Mouse (Mus musculus) adrenal gland, adult 8-10 months (tissue): ENCODE results near the gene Ostm1. TPM values are rescaled to one million over a fixed set of nuclear protein-coding genes. Genes with fewer than 3 reads are reported as not detected.

Experiments used
- DNase-seq: peaks from one replicate; pipeline ENCODE4 v3.0.0; 2022
- total RNA-seq, 4 experiments: library from RNA; stranded (reverse); gene quantifications; 2 replicates each; pipeline ENCODE4 v1.2.4; 2022

Ostm1 gene
- total RNA-seq, 4 experiments from 2014 or later: 31.6 to 39.0 (median 36.8) TPM

DNA sequence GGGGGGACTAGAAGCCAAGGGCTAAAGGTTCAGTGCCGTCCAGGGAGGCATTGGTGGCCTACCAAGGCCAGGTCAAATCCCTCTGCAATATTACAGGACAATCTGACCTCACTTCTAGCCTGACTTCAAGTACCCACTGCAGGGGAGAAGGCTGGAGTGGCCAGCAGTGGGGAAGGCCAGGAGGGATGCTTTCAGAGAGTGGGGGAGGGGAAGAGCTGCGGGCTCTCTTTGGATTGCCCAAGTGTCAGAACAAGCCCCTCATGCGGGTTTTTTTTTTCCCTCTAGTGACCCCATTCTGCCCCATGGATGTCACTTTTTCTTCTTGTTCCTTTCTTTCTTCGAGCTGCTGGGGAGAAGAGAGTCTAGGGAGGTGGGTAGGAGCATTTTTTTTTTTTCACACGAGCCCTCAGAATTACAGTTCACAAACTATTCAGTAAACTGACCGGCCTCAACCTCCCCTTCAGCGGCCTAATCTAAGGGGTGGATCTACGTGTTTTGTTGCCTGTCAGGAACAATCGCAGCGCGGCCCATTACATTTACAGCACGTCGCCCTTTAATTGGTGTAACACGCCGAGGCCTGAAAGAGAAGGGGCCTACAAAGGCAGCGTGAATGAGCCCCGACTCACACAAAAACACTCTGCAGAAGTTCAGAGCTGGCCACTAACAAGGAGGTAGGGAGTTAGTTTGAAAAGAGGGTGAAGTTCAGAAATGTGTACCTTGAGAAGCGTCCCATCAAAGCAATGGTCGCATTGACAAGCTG is 47.2 kb downstream of the Ostm1 start:
- DNase-seq: no peak

DNA sequence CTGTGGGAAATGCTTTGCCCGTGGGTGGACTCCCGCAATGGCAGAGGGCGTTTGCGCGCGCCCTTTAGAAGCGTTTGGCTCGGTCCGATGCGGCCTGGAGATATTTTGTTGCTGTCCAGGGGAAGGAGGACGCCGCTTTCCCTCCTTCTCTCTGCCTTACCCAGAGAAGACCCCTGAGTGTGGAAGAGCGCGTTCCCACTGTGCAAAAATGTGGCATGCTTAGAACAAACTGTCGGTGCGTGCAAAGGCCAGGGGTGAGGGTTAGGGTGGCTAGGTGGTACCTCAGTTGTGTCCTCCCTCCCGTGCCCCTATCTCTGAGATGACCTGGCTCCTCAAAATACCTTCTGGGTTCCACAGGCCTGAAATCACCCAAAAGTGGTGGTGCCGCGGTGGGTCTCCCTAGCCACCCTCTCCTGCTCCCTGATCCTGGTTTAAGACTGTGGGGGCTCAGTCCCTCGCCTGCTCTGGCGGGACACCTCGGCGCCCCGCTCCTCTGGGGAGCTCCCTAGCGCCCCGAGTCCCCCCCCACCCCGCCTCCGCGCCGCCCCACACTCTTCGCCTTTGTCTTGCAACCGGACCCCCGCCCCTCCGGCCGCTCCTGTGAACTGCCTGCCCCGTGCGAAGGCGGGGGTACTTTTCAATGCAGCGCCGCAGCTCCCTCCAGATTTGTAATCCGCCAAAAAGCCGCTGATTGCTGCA is 48.3 kb downstream of the Ostm1 start:
- no peak for DNase-seq

DNA sequence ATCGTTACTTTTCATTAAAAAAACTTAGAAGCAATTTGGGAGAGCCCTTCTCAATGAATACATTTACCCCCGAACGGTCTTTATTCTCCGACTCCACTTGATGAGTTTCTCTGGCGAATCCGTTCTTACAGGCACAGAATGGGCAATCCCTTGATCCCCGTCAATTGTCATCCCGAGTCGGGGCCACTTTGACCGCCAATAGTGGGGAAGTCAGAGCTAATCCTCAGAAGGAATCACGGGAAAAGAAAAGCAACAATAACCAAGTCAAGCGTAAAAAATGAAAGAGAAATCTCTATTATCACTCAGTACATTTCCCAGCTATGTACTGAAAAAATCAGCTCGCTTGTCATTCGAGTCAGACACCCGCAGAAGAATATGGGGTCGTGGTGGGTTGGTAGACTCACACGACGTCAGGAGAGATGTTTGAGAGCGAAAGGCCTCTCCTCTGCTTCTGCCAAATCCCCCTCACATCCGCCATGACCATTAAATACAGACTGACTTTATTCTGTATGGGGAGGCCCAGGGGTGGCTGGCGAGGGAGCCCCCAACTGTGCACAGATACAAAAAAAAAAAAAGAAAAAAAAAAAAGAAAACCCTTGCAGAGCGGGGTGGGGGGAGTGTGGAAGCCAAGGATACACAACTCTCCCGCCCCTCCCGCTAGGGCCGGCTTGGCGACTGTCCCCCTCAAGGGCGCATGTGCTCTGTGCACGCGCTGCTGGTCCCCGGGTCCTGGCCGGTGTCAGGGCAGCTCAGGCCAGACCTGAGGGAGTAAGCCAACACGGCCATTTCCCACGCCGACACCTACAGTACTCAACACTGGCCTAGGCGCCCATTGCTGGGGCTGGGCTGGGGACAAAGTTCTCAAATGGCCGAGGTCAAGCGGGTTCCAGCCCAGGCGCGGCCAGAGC is 49.1 kb downstream of the Ostm1 start:
- DNase-seq: no peak

DNA sequence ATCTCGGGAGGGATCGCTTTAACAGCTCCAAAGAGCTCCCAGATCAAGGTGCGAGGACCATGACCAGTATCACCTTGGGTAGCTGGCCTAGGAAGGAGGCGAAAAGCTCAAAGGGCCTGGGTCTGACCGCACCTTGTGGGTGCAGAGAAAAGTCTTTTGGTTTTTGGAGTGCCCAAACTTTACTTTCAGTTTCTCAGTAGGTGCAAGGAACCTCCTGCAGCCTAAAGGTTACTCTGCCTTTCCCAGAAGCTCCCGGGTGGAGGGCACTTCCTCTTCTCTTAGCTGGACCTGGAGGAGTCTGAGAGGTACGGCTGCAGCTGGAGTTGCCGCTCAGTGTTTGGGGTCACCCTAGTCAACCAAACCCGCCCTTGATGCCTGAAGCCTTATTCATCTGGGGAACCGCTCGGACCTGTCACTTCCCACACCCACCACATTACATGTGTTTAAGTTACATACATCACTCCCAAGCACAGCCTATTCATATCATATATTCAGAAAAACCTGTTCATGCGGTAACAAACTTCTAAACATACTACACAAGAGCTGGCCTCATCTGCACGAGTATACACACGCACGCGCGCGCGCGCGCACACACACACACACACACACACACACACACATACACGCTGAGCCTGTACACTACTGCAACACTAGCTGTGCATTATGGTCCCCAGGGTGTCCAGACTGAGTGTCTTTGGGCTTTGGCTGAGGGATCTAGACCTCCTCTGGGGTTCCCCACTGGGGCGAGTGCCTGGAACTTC is 49.9 kb downstream of the Ostm1 start:
- no peak for DNase-seq

DNA sequence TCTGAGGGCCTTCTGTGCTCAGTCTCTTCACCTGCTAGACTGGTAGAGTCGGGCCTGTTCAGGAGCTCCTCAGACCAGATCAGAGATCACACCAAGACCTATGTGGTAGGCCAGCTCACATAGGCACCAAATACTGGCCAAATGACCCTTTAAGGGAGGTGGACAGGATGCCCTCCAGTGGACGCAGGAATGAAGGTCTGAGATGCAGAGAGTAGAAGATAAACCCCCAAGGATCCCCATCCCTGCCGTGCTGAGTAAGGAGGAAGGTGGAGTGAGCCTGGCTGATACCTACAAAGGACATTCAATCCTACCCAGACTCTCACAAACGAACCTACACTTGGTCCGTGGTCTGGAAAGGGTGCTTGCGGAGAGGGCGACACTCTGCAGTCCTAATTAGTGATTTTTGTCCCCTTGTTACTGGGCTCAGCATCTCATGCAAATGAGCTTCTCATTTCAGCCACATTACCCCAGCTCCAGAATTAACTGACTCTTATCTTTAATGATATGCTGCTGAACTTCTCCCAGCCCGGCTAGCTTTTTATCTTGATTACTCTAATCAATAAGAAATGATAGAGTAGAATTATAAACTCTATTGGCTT is 50.6 kb downstream of the Ostm1 start:
- no peak for DNase-seq

DNA sequence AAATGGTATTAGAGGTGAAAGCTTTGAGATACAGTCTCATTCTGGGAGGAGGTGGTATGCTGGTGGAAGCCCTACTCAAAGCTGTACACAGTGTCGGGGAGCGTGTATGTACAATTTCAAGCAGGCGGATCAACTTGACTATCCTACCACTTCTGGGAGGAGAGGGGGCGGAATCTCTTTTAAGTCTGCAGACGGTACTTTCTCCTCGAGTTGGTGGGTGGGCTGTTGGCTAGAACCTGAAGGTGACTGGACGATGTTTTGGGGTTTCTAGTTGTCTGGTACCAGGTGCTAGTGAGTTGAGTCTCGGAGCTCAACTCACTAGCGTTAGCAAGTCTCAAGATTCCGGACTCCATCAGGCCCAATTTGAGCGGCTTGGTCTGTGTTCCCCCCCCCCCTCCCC is 51.4 kb downstream of the Ostm1 start:
- DNase-seq: no peak

DNA sequence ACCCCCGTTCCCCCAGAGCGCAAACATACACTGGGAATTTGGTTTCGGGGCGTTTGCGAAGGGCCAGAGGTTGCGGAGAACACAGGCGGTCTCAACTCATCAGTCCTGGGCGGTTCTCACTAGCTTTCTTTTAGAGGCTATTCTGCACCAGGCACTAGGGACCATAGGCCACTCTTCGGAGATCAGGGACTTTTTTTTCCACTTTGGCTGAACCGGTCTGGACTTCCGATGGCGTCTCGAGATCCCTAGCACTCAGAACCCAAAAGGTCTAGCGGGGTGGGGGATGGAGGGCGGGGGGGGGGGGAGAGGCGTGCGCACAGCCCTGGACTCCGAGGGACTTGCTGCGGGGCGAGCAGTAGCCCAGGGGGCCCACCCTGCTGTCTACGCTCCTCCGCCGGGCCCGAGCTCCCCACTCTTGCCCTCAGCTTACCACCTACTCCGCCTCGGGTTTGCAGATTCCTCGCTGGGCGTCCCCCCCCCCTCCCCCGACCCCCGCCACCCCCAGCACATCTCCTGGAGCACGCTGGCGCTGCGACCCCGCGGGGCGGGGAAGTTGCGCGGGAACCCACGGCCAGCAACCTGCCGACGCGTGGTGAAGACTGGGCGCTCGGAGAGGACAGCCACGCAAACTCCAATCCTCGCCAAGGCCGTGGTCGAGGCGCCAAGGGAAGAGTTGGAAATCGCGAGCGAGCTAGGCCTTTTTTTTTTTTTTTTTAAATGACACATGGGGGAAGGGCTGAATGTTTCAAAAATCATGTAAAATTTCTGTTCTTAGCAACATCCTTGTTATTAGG is 52.1 kb downstream of the Ostm1 start:
- no peak for DNase-seq

DNA sequence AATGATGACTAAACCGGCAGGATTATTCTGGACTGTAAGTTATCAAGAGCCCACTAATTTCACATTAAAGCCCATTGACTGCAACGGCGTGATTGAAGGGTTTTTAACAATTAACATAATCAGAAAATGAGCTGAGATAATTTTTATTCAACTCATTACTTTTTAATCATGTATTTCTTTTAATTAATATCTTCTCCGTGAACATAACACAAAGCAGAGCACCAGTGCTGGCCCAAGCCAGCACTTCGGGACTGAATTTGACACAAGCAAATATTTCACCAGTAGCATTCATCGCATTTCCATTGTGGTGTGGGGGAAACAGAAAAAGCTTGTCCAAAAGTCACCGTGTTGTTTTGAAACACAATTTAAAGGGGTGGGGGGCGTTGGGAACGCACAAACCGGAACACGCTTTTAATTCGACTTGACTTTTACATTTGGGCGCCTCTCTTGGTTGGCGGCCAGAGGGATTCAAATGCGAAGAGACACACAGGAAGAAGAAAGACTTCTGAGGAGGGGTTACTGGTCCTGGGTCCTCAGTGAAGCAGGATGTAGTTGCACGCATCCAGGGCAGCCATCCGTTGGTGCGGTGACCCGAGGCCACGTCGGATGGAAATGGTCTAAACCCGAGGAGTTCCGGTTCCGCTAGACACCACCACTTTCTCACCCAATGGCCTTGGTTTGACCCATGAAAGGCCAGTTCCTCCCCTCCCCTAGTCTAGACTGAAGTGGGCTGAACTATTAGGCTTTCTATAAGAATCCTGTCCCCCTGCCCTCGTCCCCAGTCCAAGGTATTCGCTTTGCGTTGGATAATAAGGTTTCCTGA is 52.9 kb downstream of the Ostm1 start:
- DNase-seq: no peak

DNA sequence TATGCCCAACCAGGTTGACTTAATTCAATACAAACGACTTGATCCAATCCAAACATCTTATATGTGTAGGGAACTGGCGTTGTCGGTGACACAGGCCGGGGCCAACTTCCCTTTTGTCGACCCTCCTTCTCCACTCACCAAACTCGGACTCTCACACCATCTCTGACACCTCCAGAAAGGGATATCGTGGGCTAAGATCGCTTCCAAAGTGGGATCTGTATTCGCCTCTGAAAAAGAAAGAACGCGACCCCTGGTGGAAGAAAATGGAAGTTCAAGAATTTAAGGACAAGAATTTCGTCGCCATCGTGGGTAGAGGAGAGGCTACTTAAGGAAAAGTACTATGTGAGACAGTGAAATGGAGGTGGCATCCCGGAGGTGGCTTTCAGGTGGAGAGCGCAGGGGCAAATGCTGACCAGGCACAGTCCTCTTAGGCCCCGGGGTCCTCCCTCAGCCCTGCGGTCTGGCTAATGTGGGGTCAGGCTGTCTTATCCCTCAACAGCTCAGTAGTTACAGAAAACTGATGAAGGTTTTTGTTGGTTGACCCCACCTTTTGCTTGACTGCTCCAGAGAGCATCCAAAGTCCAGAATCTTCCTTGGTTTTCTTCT is 53.7 kb downstream of the Ostm1 start:
- no peak for DNase-seq

DNA sequence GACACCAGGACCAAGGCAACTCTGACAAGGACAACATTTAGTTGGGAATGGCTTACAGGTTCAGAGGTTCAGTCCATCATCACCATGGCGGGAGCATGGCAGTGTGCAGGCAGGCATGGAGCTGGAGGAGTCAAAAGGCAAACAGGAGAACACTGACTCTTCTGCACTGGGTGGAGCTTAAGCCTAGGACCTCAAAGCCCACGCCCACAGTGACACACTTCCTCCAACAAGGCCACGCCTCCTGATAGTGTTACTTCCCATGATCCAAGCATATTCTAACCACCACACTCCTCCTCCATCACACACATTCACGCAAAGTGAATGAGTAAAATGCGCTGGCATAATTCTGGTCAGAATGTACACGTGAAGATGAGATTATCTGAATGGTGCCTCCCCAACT is 56.2 kb downstream of the Ostm1 start:
- no peak for DNase-seq

DNA sequence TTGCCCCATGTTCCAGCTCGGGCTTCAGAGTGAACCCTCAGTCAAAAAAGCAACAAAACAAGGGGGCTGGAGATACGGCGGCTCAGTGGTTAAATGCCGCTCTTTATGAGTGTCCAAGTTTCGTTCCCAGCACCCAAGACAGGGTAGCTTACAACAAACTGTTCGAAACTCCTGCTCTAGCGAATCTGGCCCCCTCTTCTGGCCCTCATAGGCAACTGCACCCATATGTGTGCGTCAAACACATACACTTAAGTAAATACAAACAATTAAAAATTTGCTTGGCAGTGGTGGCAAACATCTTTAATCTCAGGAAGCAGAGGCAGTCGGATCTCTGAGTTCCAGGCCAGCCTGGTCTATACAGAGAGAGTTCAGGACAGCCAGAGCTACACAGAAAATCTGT is 60.0 kb downstream of the Ostm1 start:
- DNase-seq: no peak

DNA sequence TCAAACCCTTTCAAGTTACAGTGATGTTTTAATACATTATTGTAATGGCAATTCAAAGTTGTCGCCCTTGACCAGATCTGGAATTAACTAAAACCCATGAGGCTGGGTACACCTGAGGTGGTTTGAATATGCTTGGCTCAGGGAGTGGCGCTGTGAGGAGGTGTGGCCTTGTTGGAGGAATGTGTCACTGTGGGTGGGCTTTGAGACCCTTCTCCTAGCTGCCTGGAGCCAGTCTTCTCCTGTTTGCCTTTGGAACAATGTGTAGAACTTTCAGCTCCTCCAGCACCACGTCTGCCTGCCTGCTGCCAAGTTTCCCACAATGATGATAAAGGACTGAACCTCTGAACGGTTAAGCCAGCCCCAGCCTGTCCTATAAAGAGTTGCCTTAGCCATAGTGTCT is 62.7 kb downstream of the Ostm1 start:
- DNase-seq: no peak

DNA sequence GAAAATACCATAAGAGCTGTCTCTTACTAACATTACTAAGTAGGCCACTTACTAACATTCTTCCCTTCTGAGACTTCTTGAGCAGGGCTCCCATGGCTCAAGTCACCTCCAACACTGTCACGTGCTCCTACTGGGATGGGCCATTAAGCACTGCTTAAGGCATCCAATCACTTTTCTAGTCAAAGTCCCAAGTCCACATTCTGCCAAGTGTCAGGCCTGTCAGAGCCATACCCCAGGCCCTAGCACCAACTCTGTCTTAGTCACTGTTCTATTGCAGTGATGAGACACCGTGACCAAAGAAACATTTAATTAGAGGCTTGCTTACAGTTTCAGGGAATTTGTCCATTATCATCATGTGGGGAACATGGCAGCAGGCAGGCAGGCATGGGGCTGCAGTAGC is 78.3 kb downstream of the Ostm1 start:
- no peak for DNase-seq

DNA sequence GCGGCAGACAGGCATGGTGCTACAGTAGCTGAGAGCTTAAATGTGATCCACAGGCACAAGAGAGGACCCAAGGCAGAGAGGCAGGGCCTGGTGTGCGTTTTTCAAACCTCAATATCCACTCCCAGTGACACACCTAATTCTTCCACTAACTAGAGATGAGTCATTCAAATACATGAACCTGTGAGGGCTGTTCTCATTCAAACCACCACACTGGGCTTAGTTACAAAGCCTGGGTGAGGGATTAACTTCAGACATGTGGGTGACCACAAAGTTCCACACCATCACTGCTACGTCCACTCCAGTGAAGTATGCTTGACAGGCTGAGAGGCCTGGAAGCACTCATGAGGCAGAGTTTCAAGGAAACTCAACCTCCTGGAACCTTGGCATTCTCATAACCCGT is 86.3 kb downstream of the Ostm1 start:
- no peak for DNase-seq

DNA sequence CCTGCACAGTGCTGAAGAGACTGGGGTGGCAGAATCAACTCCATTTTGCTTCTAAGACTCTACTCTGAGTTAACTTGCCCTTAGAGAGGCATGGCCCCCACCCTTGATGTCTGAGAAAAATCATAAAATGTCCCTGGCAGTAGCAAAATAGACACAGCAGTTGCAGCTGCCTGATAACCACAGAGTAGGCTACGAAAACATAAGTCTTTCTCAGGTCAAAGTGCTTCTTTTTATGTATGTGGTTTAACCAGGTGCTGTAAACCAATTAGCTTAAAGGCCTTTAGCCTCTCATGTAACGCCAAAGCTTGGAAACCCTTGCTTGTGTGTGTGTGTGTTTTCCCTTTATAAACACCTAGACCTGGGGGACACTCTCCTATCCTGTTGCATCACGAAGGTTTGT is 89.2 kb downstream of the Ostm1 start:
- no peak for DNase-seq

DNA sequence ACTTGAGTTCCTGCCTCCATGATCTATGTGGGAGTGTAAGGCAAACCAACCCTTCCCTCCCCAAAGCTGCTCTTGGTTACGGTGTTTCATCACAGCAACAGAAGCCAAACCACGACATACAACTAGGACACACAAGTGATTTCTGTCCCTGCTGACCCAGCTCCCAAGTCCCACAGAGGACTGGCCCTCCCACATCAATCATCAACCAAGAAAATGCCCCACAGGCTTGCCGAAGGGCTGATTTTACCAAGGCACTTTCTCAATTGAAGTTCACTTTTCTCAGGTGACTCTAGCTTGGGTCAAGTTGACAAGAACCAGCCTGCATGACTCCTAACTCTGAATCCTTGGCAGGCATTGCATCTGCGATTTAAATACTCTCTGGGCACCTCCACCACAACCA is 91.9 kb downstream of the Ostm1 start:
- no peak for DNase-seq

DNA sequence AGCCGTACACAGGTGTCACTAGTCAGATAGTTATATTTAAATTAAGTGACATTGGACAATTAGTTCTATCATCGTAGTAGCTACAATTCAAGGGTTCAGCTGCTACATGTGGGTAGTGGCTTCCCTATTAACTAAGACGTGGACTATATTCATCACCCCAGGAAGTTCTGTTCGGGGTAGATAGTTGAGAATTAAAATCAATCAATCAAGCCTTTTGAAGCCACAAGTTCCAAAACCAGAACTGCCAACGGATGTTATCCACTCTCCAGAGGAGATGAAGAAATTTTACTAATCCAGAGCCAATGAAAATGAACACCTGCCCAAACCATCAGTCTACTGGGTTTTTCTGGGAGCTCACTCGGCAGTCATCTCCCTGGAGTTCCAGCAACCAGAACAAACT is 94.7 kb downstream of the Ostm1 start:
- DNase-seq: no peak

DNA sequence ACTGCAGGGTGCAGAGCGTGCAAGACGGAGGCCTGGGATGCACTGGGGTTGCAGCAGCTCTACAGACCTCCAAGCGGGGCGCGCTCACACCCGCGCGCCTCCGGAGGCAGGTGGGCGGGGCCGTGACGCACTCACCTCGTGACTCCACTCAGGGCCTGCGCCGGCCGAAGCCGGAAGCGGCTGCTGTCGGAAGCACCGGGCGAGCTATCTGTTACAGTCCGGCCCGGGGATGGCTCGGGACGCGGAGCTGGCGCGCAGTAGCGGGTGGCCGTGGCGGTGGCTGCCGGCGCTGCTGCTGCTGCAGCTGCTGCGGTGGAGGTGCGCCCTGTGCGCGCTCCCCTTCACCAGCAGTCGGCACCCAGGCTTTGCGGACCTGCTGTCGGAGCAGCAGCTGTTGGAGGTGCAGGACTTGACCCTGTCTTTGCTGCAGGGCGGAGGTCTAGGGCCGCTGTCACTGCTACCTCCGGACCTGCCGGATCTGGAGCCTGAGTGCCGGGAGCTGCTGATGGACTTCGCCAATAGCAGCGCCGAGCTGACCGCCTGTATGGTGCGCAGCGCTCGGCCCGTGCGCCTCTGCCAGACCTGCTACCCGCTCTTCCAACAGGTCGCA is 95.2 kb downstream of the Ostm1 start:
- DNase-seq: peak; percentile 83

DNA sequence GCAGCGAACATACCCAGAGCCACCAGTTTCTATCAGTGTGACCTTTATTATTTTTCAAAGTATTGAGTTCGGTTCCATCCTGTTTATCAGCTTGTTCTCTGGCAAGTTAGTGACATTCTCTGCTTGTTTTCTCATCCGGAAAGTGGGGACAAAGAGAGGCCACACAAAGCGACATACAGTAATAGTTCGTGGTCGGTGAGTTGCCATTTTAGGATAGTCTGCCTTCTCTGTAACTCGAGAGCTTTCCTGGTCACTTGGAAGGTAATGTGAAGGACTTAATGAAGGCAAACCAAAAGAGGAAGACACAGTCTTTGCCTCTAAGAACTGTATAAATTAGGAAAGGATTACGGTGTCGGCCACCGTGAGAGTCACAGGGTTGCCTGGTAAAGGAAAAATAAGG is 96.0 kb downstream of the Ostm1 start:
- no peak for DNase-seq
